Mouse (Mus musculus) G1E-ER4 (cell line): ENCODE data around the gene Nudt15. TPM values are rescaled to one million over a fixed set of nuclear protein-coding genes. Genes with fewer than 3 reads are reported as not detected.

Source experiments
- GATA1 ChIP-seq: IDR thresholded peaks from one replicate; pipeline ENCODE4 v1.8.0; 2012; ENCODE audit warnings: low read length, inconsistent platforms
- polyA plus RNA-seq: library from polyadenylated mRNA; stranded (reverse); fragments of >175 nt; gene quantifications from 2 replicates; pipeline ENCODE4 v1.2.3, GENCODE M21; 2012

Gene Nudt15
- 0.40 and 0.64 TPM in 2 replicates for polyA plus RNA-seq

GRCm38 (mm10) chr14:73548051-73548450, at the start of gene Nudt15:
Nudt15 (minus strand) TSS chr14:73548242.
- TF ChIP-seq GATA1, result no peak

- TF ChIP-seq GATA1, result no peak
Measured at GRCm38 (mm10) chr14:73592166-73592565, 44.1 kb upstream of the Nudt15 start.

- no peak for TF ChIP-seq GATA1
Measured at GRCm38 (mm10) chr14:73588080-73588479, 40.0 kb upstream of the Nudt15 start.

- TF ChIP-seq GATA1, result no peak
Measured at GRCm38 (mm10) chr14:73576336-73576735, 28.3 kb upstream of the Nudt15 start.

GRCm38 (mm10) chr14:73574053-73574452, 26.0 kb upstream of the Nudt15 start:
- no peak for TF ChIP-seq GATA1

- no peak for TF ChIP-seq GATA1
Measured at GRCm38 (mm10) chr14:73571143-73571542, 23.1 kb upstream of the Nudt15 start.

GRCm38 (mm10) chr14:73553122-73553696, 5.2 kb upstream of the Nudt15 start:
- no peak for TF ChIP-seq GATA1

GRCm38 (mm10) chr14:73552341-73553121, 4.5 kb upstream of the Nudt15 start:
- no peak for TF ChIP-seq GATA1

- TF ChIP-seq GATA1, result no peak
Measured at GRCm38 (mm10) chr14:73551164-73551563, 3.1 kb upstream of the Nudt15 start.

- no peak for TF ChIP-seq GATA1
Measured at GRCm38 (mm10) chr14:73550732-73551131, 2.7 kb upstream of the Nudt15 start.

GRCm38 (mm10) chr14:73550291-73550690, 2.2 kb upstream of the Nudt15 start:
- no peak for TF ChIP-seq GATA1

- TF ChIP-seq GATA1, result no peak
Measured at GRCm38 (mm10) chr14:73547034-73547433, 1.0 kb downstream of the Nudt15 start.

- no peak for TF ChIP-seq GATA1
Measured at GRCm38 (mm10) chr14:73543781-73544180, 4.3 kb downstream of the Nudt15 start.

GRCm38 (mm10) chr14:73535641-73536040, 12.4 kb downstream of the Nudt15 start:
- TF ChIP-seq GATA1, result no peak

- no peak for TF ChIP-seq GATA1
Measured at GRCm38 (mm10) chr14:73533755-73534465, 14.1 kb downstream of the Nudt15 start.

- TF ChIP-seq GATA1, result no peak
Measured at GRCm38 (mm10) chr14:73524766-73525448, 23.1 kb downstream of the Nudt15 start, which contains the start of gene Sucla2. Sucla2 (plus strand) TSS chr14:73525319.
